Mouse (Mus musculus) intestine, embryonic 14.5 days (tissue): ENCODE measurements around the gene Stk35. TPM values are rescaled to one million over a fixed set of nuclear protein-coding genes. Genes with fewer than 3 reads are reported as not detected.

Source experiments
- ATAC-seq: fragments of 200-750 bp; cut with Nextera tagmentation; replicated peaks from 2 replicates; pipeline ENCODE4 v1.8.0; 2017; ENCODE audit warnings: low read depth, moderate number of reproducible peaks, moderate TSS enrichment, moderate library complexity; ENCODE audit not compliant: low FRiP score, low TSS enrichment
- DNase-seq: peaks from one replicate; pipeline ENCODE4 v3.0.0-alpha.2; 2018; ENCODE audit warnings: low spot score
- H3K27ac ChIP-seq: fragments of 300-500 bp; sonication (generic); 2 replicates; pipeline ENCODE4 v1.5.1; 2014; ENCODE audit warnings: low read depth, mild to moderate bottlenecking, control low read depth
- H3K27me3 ChIP-seq: fragments of 300-500 bp; sonication (generic); replicated peaks from 2 replicates; pipeline ENCODE4 v1.6.1; 2014; ENCODE audit warnings: low read length, control low read depth; ENCODE audit not compliant: control insufficient read depth, insufficient read depth
- H3K36me3 ChIP-seq: fragments of 300-500 bp; sonication (generic); 2 replicates; pipeline ENCODE4 v1.6.1; 2014; ENCODE audit warnings: low read length, control low read depth; ENCODE audit not compliant: control insufficient read depth, insufficient read depth
- H3K4me1 ChIP-seq: fragments of 300-500 bp; sonication (generic); replicated peaks from 2 replicates; pipeline ENCODE4 v1.6.1; 2014; ENCODE audit warnings: low read length, control low read depth, mixed read lengths; ENCODE audit not compliant: control insufficient read depth, insufficient read depth
- H3K4me2 ChIP-seq: fragments of 300-500 bp; sonication (generic); 2 replicates; pipeline ENCODE4 v1.6.1; 2014; ENCODE audit warnings: low read length
- H3K4me3 ChIP-seq: fragments of 300-500 bp; sonication (generic); 2 replicates; pipeline ENCODE4 v1.5.1; 2014; ENCODE audit warnings: low read depth, low read length, control low read depth, mixed read lengths
- H3K9ac ChIP-seq: fragments of 300-500 bp; sonication (generic); 2 replicates; pipeline ENCODE4 v1.6.1; 2014; ENCODE audit warnings: mild to moderate bottlenecking, low read length
- H3K9me3 ChIP-seq: fragments of 300-500 bp; sonication (generic); 2 replicates; pipeline ENCODE4 v1.6.1; 2016; ENCODE audit warnings: low read length, control low read depth; ENCODE audit not compliant: control insufficient read depth
- WGBS: fragments of 180-500 bp; shearing (Covaris S2); extraction: QIAGEN DNeasy Blood & Tissue Kit; methylation state at CpG from one replicate; pipeline ENCODE4 v1.1.7; 2014; 5-methylcytosine and 5-hydroxymethylcytosine counted together
- polyA plus RNA-seq: library from polyadenylated mRNA; unstranded; fragments of >200 nt; fragmentation: Nextera tagmentation; extraction: Ambion mirVana; gene quantifications from 2 replicates; pipeline ENCODE4 v1.2.1, GENCODE M21; 2014

Gene Stk35
- 11.8 and 13.1 TPM in 2 replicates for polyA plus RNA-seq

GRCm38 (mm10) chr2:129800271-129800903, at the start of gene Stk35:
Gene Stk35 (plus strand): TSS chr2:129800517.
- peak within 1 kb of the TSS; percentile 89 for H3K4me2 ChIP-seq
- peak within 1 kb of the TSS; percentile 98 for H3K27ac ChIP-seq
- peaks cover 27% of the 10 kb centered on the region for H3K4me1 ChIP-seq
- WGBS, result under 1% methylated on average over 63 of the region's 63 CpGs
- H3K9ac ChIP-seq, result peak within 1 kb of the TSS; percentile 94
- DNase-seq (peak; percentile 94), ATAC-seq (peak; percentile 92)
- H3K27me3 ChIP-seq, result no peaks in the 10 kb centered on the region
- no peaks in the 10 kb centered on the region for H3K9me3 ChIP-seq
- H3K36me3 ChIP-seq, result peaks cover 27% of the 10 kb centered on the region
- H3K4me3 ChIP-seq, result peak within 1 kb of the TSS; percentile 96

GRCm38 (mm10) chr2:129782046-129782445, 18.3 kb upstream of the Stk35 start:
- WGBS, result 76% methylated on average over 1 of the region's 1 CpGs
- DNase-seq (no peak), ATAC-seq (no peak)
- Histone ChIP-seq H3K27ac (no peak overlapping the region), H3K4me2 (no peak overlapping the region), H3K36me3 (no peaks in the 10 kb centered on the region), H3K9me3 (no peaks in the 10 kb centered on the region), H3K4me3 (no peak overlapping the region), H3K27me3 (no peaks in the 10 kb centered on the region), H3K9ac (no peak overlapping the region), H3K4me1 (no peaks in the 10 kb centered on the region)

GRCm38 (mm10) chr2:129796501-129796900, 3.8 kb upstream of the Stk35 start:
- 93% methylated on average over 2 of the region's 2 CpGs for WGBS

GRCm38 (mm10) chr2:129797709-129798108, 2.6 kb upstream of the Stk35 start:
- Histone ChIP-seq H3K9ac (no peak overlapping the region), H3K4me2 (no peak overlapping the region), H3K36me3 (0 out of 2 replicates have a peak, but pooled peaks cover 5% of the 10 kb centered on the region), H3K9me3 (peaks cover 8% of the 10 kb centered on the region; the same call in 1 of the 2 replicates), H3K4me3 (no peak overlapping the region), H3K27me3 (no peaks in the 10 kb centered on the region), H3K4me1 (peaks cover 13% of the 10 kb centered on the region), H3K27ac (no peak overlapping the region)
- DNase-seq, result no peak
- no peak for ATAC-seq
- 88% methylated on average over 2 of the region's 3 CpGs for WGBS

More at GRCm38 (mm10) chr2:129796501-129796900, 3.8 kb upstream of the Stk35 start:
- Histone ChIP-seq H3K9me3 (peaks cover 8% of the 10 kb centered on the region; the same call in 1 of the 2 replicates), H3K9ac (no peak overlapping the region), H3K27me3 (no peaks in the 10 kb centered on the region), H3K4me1 (0 out of 2 replicates have a peak, but pooled peaks cover 4% of the 10 kb centered on the region), H3K4me3 (no peak overlapping the region), H3K4me2 (no peak overlapping the region), H3K27ac (no peak overlapping the region), H3K36me3 (no peaks in the 10 kb centered on the region)
- DNase-seq (no peak), ATAC-seq (no peak)

GRCm38 (mm10) chr2:129798410-129798809, 1.9 kb upstream of the Stk35 start:
- ATAC-seq, result no peak
- H3K4me1 ChIP-seq, result peaks cover 20% of the 10 kb centered on the region

GRCm38 (mm10) chr2:129800904-129801230, 550 bp downstream of the Stk35 start:
- DNase-seq, result no peak
- ATAC-seq, result peak; percentile 52
- Histone ChIP-seq H3K36me3 (peaks cover 31% of the 10 kb centered on the region), H3K9ac (peak overlapping the region; percentile 94), H3K4me1 (peaks cover 27% of the 10 kb centered on the region), H3K4me3 (peak overlapping the region; percentile 96), H3K27me3 (no peaks in the 10 kb centered on the region), H3K9me3 (no peaks in the 10 kb centered on the region), H3K27ac (peak overlapping the region; percentile 98), H3K4me2 (peak overlapping the region; percentile 89)
- under 1% methylated on average over 22 of the region's 32 CpGs for WGBS

More at GRCm38 (mm10) chr2:129798410-129798809, 1.9 kb upstream of the Stk35 start:
- Histone ChIP-seq H3K27ac (no peak overlapping the region), H3K9ac (no peak overlapping the region), H3K4me3 (no peak overlapping the region), H3K9me3 (peaks cover 8% of the 10 kb centered on the region; the same call in 1 of the 2 replicates), H3K36me3 (peaks cover 10% of the 10 kb centered on the region; the same call in 1 of the 2 replicates), H3K4me2 (no peak overlapping the region), H3K27me3 (no peaks in the 10 kb centered on the region)
- no peak for DNase-seq

- peak; percentile 99 for DNase-seq
- Histone ChIP-seq H3K4me1 (peaks cover 27% of the 10 kb centered on the region), H3K27ac (peak overlapping the region; percentile 98), H3K36me3 (peaks cover 35% of the 10 kb centered on the region), H3K4me2 (peak overlapping the region; percentile 89), H3K9me3 (no peaks in the 10 kb centered on the region), H3K9ac (peak overlapping the region; percentile 94), H3K4me3 (peak overlapping the region; percentile 96), H3K27me3 (no peaks in the 10 kb centered on the region)
- peak; percentile 81 for ATAC-seq
- under 1% methylated on average over 59 of the region's 73 CpGs for WGBS
These were observed 1.1 kb downstream of the Stk35 start for GRCm38 (mm10) chr2:129801231-129802029.

- no peaks in the 10 kb centered on the region for H3K9me3 ChIP-seq
- no peak overlapping the region for H3K4me3 ChIP-seq
- peaks cover 23% of the 10 kb centered on the region for H3K4me1 ChIP-seq
- ATAC-seq (no peak), DNase-seq (no peak)
- H3K27ac ChIP-seq, result no peak overlapping the region
- no peak overlapping the region for H3K4me2 ChIP-seq
- no peak overlapping the region for H3K9ac ChIP-seq
- 93% methylated on average over 4 of the region's 4 CpGs for whole genome bisulfite sequencing
- H3K27me3 ChIP-seq, result no peaks in the 10 kb centered on the region
- peaks cover 60% of the 10 kb centered on the region for H3K36me3 ChIP-seq
These were observed 5.2 kb downstream of the Stk35 start for GRCm38 (mm10) chr2:129805486-129805885.
